Mouse (Mus musculus) adrenal gland, adult 18-20 months (tissue): ENCODE measurements around the gene Mef2d. TPM values are rescaled to one million over a fixed set of nuclear protein-coding genes. Genes with fewer than 3 reads are reported as not detected.

Source experiments
- DNase-seq, 2 experiments: peaks; one replicate each; pipeline ENCODE4 v3.0.0; 2021 to 2022; ENCODE audit warnings: low spot score in 2 of 2
- total RNA-seq, 2 experiments: library from RNA; stranded (reverse); gene quantifications; 1 replicate in 1 of 2; 2 replicates in 1 of 2; pipeline ENCODE4 v1.2.3; 2021

The Mef2d gene
- total RNA-seq, 2 experiments from 2014 or later, result 83.3 to 90.7 TPM

GRCm38 (mm10) chr3:88148776-88149509 lies 6.8 kb downstream of the Mef2d start:
- DNase-seq, result peak; percentile 63 to 71

DNA sequence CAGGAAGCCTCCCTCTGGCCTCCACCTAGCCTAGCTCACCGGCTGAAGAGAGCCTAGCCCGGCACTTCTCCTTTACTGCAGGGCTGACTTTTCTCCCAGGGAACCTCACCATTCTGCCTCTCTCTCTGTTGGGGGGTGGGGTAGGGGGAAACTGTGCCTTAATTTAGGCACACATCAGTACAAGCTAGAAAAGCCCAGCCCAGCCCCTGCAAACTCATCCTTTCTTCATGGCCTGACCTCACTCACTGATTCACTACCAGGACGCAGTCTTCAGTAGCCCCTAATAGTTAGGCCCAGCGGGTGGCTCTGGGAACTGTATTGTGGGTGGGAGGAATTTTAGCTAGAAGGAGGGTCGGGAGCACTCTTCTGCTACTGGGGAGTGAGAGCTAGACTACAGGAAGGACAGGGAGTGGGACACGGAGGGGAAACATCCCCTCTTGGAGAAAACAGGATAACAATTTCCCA lies 7.4 kb downstream of the Mef2d start:
- DNase-seq, result no peak

DNA sequence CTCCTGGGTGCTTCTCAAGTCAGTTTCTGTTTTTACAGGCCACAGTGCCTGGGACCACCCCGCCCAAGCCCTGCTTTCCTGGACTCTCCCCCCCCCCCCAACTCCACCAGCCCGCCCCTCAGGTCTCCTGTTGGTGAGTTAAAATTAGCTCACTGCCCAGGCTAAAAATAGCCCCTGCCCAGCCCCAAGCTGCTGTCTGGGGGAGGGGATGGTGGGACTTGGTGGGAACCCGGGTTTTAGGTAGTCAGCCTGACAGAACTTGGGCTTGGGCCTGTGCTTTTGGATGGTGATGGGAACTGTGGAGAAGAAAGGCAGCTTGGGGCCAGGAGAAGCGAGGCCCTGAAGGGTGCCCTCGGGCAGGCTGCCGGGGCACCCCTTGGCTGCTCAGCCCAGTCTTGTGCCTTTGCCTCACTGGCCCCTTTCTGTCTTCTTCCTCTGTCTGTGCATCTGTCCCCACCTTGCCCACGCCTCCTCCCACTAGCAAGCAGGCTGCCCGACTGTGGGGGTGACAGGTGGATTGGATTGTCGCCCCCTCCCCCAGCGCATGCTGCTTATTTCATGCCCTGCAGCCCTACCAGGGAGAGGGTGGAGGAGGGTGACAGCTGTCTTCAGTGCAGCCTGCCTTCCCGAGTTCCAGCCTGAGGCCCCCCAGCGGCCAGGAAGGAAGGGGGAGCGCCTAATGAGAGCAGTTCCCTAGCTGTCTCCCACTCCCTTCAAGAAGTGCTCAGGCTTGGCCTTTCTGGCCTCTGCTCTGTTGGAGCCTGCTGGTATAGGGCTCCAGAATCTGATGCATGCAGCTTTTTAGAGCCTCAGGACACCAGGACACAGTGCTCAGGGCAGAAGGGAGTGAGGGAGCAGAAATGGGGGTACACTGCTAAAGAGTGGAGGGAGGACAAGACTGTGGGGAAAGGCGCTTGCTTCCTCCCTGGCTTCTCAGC lies 8.2 kb downstream of the Mef2d start:
- no peak for DNase-seq

- DNase-seq, result no peak
These were observed 8.8 kb downstream of the Mef2d start for GRCm38 (mm10) chr3:88150999-88151364.

- DNase-seq, result no peak
These were observed 9.9 kb downstream of the Mef2d start for GRCm38 (mm10) chr3:88152056-88152455.

DNA sequence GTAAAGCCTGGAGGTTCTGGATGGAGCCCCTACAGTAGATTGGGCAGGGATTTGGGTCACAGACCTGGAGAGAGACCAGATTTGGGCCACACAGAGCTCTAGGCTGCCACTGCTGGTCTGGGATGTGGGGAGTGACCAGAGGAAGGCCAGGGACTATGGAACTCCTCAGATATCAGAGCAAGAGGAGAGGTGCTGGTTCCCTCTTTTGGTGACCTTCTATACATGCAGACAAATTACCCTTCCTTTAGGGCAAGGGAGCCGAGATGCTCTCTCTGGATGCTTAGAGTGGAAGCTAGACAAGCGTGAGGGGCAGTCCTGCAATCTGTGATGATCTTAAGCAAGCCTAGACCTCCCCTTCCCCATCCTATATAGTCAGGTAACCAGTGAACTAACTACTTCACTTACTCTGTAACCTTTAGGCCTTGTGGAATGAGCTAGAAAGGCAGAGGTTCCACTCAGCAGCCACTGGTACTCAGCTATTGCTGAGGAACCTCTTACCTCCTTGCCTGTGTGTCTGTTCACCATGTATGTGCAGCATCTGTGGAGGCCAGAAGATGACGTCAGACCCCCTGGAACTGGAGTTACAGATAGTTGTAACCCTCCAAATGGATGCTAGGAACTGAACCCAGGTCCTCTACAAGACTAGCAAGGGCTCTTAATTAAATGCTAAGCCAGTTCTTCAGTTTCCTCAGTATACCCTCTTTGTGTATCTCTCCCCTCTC lies 11.3 kb downstream of the Mef2d start:
- DNase-seq, result no peak

- DNase-seq, result no peak
These were observed 12.1 kb downstream of the Mef2d start for GRCm38 (mm10) chr3:88154236-88154635.

DNA sequence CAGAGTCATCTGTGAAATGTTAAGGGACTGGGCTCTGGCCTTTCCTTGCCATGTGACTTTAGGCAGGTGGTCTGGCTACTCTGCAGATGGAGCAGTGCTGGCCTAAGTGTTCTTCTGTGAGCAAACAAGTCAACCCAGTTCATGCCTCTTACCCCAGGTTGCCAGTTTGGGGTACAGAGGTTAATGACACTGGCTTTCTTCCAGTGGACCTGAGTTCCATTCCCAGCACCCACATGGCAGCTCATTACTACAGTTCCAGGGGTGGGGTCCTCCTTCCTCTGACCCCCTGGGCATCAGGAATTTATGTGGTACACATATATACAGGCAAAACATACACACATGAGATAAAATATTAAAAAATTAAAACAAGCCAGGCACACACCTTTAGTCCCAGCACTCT lies 14.6 kb downstream of the Mef2d start:
- DNase-seq, result no peak

- no peak for DNase-seq
These were observed 15.8 kb downstream of the Mef2d start for GRCm38 (mm10) chr3:88157771-88158597.

DNA sequence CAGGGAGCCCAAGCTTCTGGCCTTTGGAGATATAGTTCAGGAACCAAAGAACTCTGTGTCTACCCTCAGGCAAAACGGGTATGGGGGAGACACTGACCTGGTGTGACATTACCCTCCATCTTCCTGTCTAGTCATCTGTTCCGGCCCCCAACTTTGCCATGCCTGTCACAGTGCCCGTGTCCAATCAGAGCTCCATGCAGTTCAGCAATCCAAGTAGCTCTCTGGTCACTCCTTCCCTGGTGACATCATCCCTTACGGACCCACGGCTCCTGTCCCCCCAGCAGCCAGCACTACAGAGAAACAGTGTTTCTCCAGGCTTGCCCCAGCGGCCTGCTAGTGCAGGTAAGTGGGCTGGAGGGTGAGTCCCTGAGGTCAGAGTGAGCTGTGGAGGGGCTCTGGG lies 16.8 kb downstream of the Mef2d start:
- DNase-seq, result no peak

DNA sequence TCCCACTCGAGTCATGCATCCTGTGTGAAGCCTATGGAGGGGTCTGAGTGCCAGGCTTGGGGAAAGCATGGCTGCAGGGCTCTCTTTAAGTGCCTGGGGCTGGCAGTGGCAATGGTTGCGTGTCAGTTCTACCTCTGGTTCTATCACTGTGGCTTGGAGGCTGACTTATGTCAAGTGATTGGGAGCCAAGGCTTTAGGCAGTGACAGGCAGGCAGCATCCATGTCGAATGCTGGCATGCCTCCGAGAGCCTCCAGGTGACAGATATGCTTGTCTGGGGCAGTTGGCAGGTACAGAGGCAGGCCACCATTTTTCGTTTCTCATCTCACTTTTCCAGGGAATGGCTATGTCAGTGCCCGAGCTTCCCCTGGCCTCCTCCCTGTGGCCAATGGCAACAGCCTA lies 18.7 kb downstream of the Mef2d start:
- no peak for DNase-seq

DNA sequence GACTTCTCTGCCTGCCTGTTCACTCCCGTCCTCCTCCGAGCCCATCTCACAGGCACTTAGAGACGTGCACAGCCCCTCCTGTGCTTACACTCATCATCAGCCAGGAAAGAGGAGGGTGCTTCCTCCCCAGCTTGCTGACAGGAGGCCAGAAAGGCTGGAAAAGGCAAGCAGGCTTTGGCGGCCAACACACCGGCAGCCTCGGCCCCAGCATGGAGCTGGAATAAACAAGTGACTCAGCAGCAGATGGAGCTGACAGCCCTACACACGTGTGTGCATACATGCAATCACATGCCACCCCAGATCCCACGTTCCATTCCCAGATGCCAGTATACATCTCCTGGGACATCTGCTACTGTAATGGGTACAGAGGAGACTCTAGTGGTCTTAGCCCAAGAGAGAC lies 20.1 kb downstream of the Mef2d start:
- DNase-seq, result no peak

DNA sequence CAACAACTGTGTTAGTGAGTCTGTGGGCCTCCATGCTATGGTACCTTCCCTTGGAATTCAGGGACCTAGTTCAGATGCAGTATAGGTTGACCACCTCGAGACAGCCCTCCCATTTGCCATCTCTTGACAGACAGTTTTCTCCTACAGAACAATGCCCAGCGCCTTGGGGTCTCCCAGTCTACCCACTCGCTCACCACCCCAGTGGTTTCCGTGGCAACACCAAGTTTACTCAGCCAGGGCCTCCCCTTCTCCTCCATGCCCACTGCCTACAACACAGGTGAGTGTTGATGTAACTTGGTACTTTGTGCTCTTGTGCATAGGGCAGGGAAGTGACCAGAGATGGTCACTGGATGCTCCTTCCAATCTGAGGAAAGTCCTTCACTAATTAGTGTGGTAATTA lies 20.6 kb downstream of the Mef2d start:
- DNase-seq, result no peak

- no peak for DNase-seq
These were observed 21.7 kb downstream of the Mef2d start for GRCm38 (mm10) chr3:88163847-88164246.

GRCm38 (mm10) chr3:88164263-88164662 lies 22.1 kb downstream of the Mef2d start:
- no peak for DNase-seq

DNA sequence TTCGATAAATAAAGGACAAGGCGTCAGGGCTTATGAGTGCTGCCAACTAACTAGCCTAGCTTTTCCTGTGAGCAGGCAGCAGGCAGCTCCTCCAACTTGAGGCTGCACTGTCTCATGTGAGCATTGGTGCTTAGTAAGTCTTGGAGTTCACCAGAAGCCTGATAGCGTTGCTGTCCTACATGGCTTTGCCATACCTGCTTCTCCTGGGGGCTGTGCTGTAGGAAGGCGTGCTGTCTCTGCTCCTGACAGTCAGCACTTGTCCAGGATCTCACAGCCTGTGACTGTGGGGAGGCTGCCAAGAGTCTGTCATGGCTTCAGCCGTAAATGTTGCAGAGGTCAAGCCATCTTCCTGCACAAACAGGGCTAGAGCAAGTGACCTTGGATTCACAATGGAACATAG lies 23.9 kb downstream of the Mef2d start:
- DNase-seq, result no peak

GRCm38 (mm10) chr3:88170361-88170760 lies 28.2 kb downstream of the Mef2d start:
- no peak for DNase-seq

- DNase-seq, result no peak
These were observed 30.3 kb downstream of the Mef2d start for GRCm38 (mm10) chr3:88172440-88172839.

- DNase-seq, result peak; percentile 58 to 60
These were observed 31.2 kb downstream of the Mef2d start for GRCm38 (mm10) chr3:88173375-88173774.

GRCm38 (mm10) chr3:88174894-88175293 lies 32.7 kb downstream of the Mef2d start:
- DNase-seq, result no peak

GRCm38 (mm10) chr3:88177106-88177505 lies 34.9 kb downstream of the Mef2d start:
- DNase-seq, result peak in 1 of 2 experiments; percentile 45
